Mouse (Mus musculus) bone marrow, adult 2 months (tissue): ENCODE measurements around the gene Ank2.

ENCODE experiments used
- CTCF ChIP-seq: fragments of 200-500 bp; IDR thresholded peaks from 2 replicates; pipeline ENCODE4 v1.5.1; 2011; ENCODE audit warnings: low read length, control low read depth; ENCODE audit not compliant: control insufficient read depth, insufficient read depth
- POLR2A ChIP-seq: fragments of 200-500 bp; IDR thresholded peaks from 2 replicates; pipeline ENCODE4 v1.6.1; 2011; ENCODE audit warnings: low read depth, mild to moderate bottlenecking, control low read depth, low read length, borderline replicate concordance; ENCODE audit not compliant: control insufficient read depth

DNA sequence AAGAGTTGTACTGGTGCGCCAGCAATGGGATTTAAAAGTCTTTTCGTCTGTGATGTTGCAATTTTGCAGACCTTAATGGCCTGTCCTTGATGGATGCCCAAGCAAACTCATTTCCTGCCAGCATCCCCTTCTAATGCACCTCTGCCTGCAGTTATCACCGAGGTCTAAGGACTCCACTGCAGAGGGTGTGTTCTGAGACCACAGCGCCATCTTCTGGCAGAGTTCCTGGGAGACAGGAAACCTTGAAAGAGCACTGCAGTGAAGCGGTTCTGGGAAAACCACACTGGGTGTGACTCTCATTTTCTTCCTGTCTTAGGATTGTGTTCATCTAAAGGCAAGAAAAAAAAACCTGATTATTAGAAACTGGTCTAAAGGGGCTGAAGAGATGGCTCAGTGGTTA is 53.0 kb downstream of the Ank2 start:
- TF ChIP-seq CTCF = 0 out of 2 replicates have a peak, but pooled peaks have one; percentile 14
- no peak for TF ChIP-seq POLR2A
